Mouse (Mus musculus) liver, embryonic 12.5 days (tissue): ENCODE data around the gene 1700123O20Rik. TPM values are rescaled to one million over a fixed set of nuclear protein-coding genes. Genes with fewer than 3 reads are reported as not detected.

ENCODE experiments used
- ATAC-seq: fragments of 200-750 bp; cut with Nextera tagmentation; 2 replicates; pipeline ENCODE4 v1.8.0; 2017; ENCODE audit warnings: moderate number of reproducible peaks, mild to moderate bottlenecking, moderate library complexity
- H3K27ac ChIP-seq: fragments of 300-500 bp; sonication (generic); 2 replicates; pipeline ENCODE4 v1.5.1; 2016; ENCODE audit warnings: mild to moderate bottlenecking
- H3K27me3 ChIP-seq: fragments of 300-500 bp; sonication (generic); replicated peaks from 2 replicates; pipeline ENCODE4 v1.6.1; 2016; ENCODE audit warnings: mild to moderate bottlenecking, moderate library complexity
- H3K36me3 ChIP-seq: fragments of 300-500 bp; sonication (generic); 2 replicates; pipeline ENCODE4 v1.6.1; 2016; ENCODE audit warnings: mild to moderate bottlenecking, moderate library complexity
- H3K4me1 ChIP-seq: fragments of 300-500 bp; sonication (generic); 2 replicates; pipeline ENCODE4 v1.6.1; 2016
- H3K4me2 ChIP-seq: fragments of 300-500 bp; sonication (generic); 2 replicates; pipeline ENCODE4 v1.6.1; 2016; ENCODE audit warnings: mild to moderate bottlenecking, moderate library complexity
- H3K4me3 ChIP-seq: fragments of 300-500 bp; sonication (generic); 2 replicates; pipeline ENCODE4 v1.5.1; 2016; ENCODE audit warnings: mild to moderate bottlenecking, moderate library complexity
- H3K9ac ChIP-seq: fragments of 300-500 bp; sonication (generic); 2 replicates; pipeline ENCODE4 v1.6.1; 2016; ENCODE audit warnings: mild to moderate bottlenecking, moderate library complexity
- H3K9me3 ChIP-seq: fragments of 300-500 bp; sonication (generic); replicated peaks from 2 replicates; pipeline ENCODE4 v1.6.1; 2016; ENCODE audit warnings: mild to moderate bottlenecking, moderate library complexity
- WGBS: fragments of 180-500 bp; shearing (Covaris S2); methylation state at CpG from one replicate; pipeline ENCODE4 v1.1.7; 2016; ENCODE audit not compliant: insufficient replicate concordance; 5-methylcytosine and 5-hydroxymethylcytosine counted together
- polyA plus RNA-seq: library from polyadenylated mRNA; unstranded; fragments of >200 nt; fragmentation: Nextera tagmentation; extraction: Ambion mirVana; gene quantifications from 2 replicates; pipeline ENCODE4 v1.2.1, GENCODE M21; 2016

1700123O20Rik gene
- polyA plus RNA-seq, result 51.6 and 53.9 TPM in 2 replicates

DNA sequence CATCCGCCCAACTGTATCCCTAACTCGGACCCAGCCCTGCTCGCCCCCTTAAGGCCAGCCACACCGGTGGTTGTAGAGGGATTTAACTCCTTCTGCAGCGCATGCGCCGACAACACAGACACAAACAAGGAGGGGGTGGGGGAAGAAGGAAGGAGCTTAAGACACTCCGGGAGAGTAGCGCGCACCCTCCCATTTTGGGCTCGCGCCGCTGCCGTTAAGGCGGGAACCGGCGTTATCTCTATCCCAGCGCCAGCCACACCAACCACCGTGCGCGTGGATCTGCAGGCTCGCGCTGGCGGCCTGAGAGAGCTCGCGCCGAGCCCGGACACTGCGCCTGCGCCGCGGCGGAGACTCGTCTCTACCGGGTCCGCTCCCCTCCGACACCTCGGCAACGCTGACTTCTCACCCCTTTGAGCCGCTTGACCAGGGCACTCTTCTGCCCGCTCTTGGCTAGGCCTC, at the start of gene 1700123O20Rik:
Gene 1700123O20Rik (plus strand): TSS at position 154 of the 459 bp plus-strand sequence.
- peak within 1 kb of the TSS; percentile 99 for H3K27ac ChIP-seq
- peaks cover 49% of the 10 kb centered on the region for H3K4me1 ChIP-seq
- peak within 1 kb of the TSS; percentile 82 for H3K4me2 ChIP-seq

DNA sequence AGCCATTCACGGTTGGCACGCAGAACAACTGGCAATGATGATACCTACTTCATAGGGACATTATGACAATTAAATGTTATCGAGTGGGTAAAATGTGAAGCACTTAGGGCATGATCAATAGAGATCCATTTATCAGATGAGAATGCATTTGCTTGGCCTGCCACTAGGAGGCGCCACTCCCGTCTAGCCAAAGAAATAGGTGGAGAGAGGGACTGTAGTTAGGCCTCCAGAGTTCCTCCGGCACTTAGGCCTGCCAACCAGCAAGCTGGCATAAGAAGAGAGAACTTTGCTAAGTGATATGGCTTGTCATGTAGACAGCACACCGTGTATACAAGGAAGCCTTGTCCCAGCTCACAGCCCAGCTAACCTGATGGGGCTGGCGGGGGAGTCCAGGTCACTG, 49.1 kb upstream of the 1700123O20Rik start:
- no peak for ATAC-seq
- Histone ChIP-seq H3K27me3 (peaks cover 25% of the 10 kb centered on the region), H3K4me1 (peaks cover 20% of the 10 kb centered on the region), H3K9ac (no peak overlapping the region), H3K4me2 (no peak overlapping the region), H3K9me3 (no peaks in the 10 kb centered on the region), H3K36me3 (peaks cover 27% of the 10 kb centered on the region), H3K27ac (no peak overlapping the region), H3K4me3 (no peak overlapping the region)
- 46% methylated on average over 8 of the region's 8 CpGs for WGBS

More for the DNA sequence above, at the start of gene 1700123O20Rik:
- Histone ChIP-seq H3K36me3 (peaks cover 59% of the 10 kb centered on the region), H3K9me3 (no peaks in the 10 kb centered on the region), H3K4me3 (peak within 1 kb of the TSS; percentile 81), H3K27me3 (no peaks in the 10 kb centered on the region), H3K9ac (peak within 1 kb of the TSS; percentile 88)
- under 1% methylated on average over 41 of the region's 41 CpGs for WGBS
- peak; percentile 85 for ATAC-seq

DNA sequence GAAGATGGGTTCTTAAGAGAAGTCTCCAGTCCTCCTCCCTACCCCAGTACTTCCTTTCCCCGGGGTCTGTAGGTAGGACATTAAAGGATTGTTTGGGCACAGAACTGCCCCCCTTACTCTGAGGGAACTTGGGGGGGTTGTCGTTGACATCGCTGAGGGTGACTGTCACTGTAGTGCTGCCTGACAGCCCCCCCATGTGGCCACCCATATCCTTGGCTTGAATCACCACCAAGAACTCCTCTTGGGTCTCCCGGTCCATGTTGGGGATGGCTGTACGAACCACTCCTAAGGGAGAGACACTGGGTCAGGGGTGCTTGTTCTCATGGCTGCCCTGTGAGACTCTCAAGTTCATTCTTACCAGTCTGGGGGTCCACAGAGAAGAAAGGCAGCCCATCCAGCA, 47.8 kb upstream of the 1700123O20Rik start:
- no peak overlapping the region for H3K4me3 ChIP-seq
- H3K4me1 ChIP-seq, result peaks cover 20% of the 10 kb centered on the region
- H3K36me3 ChIP-seq, result peaks cover 27% of the 10 kb centered on the region
- no peak for ATAC-seq
- H3K9me3 ChIP-seq, result no peaks in the 10 kb centered on the region
- peaks cover 25% of the 10 kb centered on the region for H3K27me3 ChIP-seq
- no peak overlapping the region for H3K4me2 ChIP-seq
- no peak overlapping the region for H3K9ac ChIP-seq
- WGBS, result 75% methylated on average over 5 of the region's 5 CpGs
- no peak overlapping the region for H3K27ac ChIP-seq

DNA sequence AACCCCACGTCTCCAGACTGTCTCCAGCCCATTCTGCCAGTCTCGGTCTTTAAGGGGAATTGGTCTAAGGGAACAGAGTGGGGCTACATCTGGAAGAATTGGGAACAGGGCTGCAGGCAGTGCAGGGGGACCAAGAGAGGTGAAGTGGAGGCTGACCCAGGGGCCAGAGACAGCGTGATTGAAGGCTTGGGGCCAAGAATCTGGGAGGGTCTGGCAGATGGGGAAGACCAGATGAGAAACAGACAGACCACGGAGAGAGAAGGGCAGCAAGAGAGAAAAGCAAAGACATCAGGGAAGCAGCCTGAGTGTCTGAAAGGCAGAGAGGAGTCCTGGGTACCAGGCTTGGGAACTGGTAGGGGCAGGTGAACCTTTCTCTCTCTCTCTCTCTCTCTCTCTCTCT, 45.9 kb upstream of the 1700123O20Rik start:
- no peak for ATAC-seq
- H3K4me2 ChIP-seq, result peak overlapping the region; percentile 100
- no peaks in the 10 kb centered on the region for H3K9me3 ChIP-seq
- no peak overlapping the region for H3K4me3 ChIP-seq
- H3K36me3 ChIP-seq, result peaks cover 43% of the 10 kb centered on the region
- peaks cover 25% of the 10 kb centered on the region for H3K27me3 ChIP-seq
- peaks cover 20% of the 10 kb centered on the region for H3K4me1 ChIP-seq
- WGBS, result 43% methylated on average over 4 of the region's 4 CpGs
- H3K9ac ChIP-seq, result peak overlapping the region; percentile 80; the same call in 1 of the 2 replicates
- no peak overlapping the region for H3K27ac ChIP-seq

DNA sequence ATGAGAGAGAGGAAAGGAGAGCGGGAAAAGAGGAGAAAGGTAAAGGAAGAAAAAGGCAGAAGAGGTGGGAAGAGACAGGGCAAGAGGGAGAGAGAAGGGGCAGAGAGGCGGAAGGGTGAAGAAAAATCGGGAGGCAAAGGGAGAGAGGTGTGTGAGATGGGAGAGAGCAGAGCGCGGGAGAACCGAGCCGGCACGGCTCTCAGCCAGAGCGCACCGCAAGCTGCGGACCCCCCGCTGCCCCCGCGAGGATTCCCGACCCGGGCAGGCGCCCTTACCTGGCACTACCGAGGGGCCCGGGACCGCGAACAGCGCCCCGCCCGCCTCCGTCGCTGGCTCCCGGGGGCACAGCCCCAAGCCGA, 45.1 kb upstream of the 1700123O20Rik start, which contains the start of gene Gm17606:
Gene Gm17606 (plus strand): TSS at position 7 of the 359 bp plus-strand sequence.
- peak within 1 kb of the TSS; percentile 75 for H3K27ac ChIP-seq
- peak within 1 kb of the TSS; percentile 100 for H3K4me2 ChIP-seq
- peaks cover 20% of the 10 kb centered on the region for H3K4me1 ChIP-seq
- peak within 1 kb of the TSS; percentile 71 for H3K4me3 ChIP-seq
- H3K27me3 ChIP-seq, result peaks cover 25% of the 10 kb centered on the region
- peaks cover 47% of the 10 kb centered on the region for H3K36me3 ChIP-seq
- no peak for ATAC-seq
- peak within 1 kb of the TSS; percentile 80 for H3K9ac ChIP-seq
- no peaks in the 10 kb centered on the region for H3K9me3 ChIP-seq
- 1% methylated on average over 19 of the region's 28 CpGs for whole genome bisulfite sequencing

DNA sequence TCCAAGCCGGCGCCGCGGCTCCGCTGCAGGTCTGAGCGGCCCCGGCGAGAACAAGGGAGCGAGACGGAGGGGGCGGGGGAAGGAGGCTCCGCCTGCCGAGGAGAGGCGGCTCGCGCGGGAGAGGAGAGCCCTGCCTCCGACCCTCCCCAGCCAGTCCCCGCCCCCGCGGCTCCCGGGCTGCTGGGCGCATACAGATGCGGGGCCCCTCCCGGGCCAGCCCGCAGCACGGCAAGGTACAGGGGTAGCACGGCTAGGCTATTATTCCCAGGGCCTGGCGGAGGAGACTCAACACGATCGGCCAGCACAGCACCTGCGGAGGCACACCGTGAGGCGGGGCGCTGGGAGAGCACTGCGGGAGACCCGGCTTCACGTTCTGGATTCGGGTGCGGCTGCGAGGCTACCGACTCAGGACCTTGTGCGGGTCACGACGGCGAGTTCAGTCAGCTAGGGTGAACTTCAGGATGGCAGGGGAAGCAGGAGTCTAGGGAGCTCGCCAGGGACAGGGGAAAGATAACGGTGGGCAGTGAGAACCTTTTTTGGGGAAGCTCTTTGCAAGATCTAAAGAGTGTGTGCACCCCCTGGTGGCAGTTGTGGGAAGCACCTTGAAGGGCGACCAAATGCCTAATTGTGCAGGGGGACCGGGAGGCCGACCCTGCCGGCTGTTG, 44.6 kb upstream of the 1700123O20Rik start, which contains the start of gene Cdh24:
Gene Cdh24 (minus strand): TSS at position 60 of the 665 bp plus-strand sequence.
- Histone ChIP-seq H3K9me3 (no peaks in the 10 kb centered on the region), H3K9ac (peak within 1 kb of the TSS; percentile 80)
- WGBS, result under 1% methylated on average over 51 of the region's 52 CpGs

DNA sequence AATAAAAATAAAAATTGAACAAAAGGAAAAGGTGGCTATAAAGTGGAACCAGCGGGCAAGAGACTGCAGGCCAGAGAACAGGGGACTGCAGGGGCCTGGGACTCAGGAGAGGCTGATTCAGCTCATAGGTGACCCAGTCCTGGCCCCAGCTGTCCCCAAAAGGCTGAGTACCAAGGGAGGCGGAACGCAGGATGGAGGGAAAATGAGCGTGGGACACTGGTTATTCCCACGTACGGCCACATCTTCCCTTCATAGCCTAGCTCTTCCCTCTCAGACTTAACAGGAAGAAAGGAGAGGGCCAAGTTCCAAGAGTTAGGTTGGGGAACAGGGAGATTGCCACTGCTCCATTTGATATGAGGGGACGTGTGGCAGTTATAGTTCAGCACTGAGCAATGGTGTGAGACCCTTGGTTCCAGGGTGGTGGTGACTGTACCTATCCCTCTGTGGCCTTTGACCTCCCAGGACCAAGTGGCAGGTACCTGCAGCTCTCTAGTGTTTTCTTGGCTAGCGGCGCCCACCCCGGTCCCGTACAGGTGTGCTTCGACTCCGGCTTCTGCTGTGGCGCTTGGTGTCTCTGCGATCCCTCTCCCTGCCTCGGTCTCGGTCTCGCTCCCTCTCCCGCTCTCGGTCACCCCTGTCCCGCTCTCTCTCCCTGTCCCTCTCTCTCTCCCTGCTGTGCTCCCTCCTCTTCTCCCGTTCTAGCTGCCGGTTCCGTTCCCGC, 43.6 kb upstream of the 1700123O20Rik start:
- Histone ChIP-seq H3K4me1 (peaks cover 20% of the 10 kb centered on the region), H3K36me3 (peaks cover 56% of the 10 kb centered on the region)
- 87% methylated on average over 25 of the region's 25 CpGs for WGBS

More for the DNA sequence above, 44.6 kb upstream of the 1700123O20Rik start, which contains the start of gene Cdh24:
- peak; percentile 93 for ATAC-seq
- H3K27ac ChIP-seq, result peak within 1 kb of the TSS; percentile 75
- H3K36me3 ChIP-seq, result peaks cover 49% of the 10 kb centered on the region
- peaks cover 20% of the 10 kb centered on the region for H3K4me1 ChIP-seq
- peak within 1 kb of the TSS; percentile 71 for H3K4me3 ChIP-seq
- peak within 1 kb of the TSS; percentile 100 for H3K4me2 ChIP-seq
- H3K27me3 ChIP-seq, result peaks cover 25% of the 10 kb centered on the region

DNA sequence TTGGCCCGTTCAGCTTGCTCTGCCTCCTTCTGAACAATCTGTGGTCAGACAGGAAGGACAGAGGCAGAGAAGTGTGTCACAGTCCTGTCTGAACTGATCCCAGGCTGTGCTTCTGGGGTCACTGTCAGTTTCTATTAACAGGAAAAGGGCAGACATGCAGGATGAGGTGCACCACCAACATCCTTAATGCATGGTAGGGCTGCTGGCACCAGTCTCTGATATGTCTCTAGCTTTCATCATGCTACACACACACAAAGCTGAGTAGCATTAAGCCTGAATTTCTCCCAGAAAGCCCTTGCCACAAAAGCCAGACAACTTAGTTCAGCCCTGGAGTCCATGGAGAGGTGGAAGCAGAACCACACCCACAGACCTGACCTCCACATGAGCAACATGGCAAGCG, 43.0 kb upstream of the 1700123O20Rik start:
- H3K27me3 ChIP-seq, result peaks cover 25% of the 10 kb centered on the region
- peaks cover 61% of the 10 kb centered on the region for H3K36me3 ChIP-seq
- no peak overlapping the region for H3K4me2 ChIP-seq
- H3K27ac ChIP-seq, result no peak overlapping the region
- H3K9me3 ChIP-seq, result no peaks in the 10 kb centered on the region
- H3K4me1 ChIP-seq, result peaks cover 23% of the 10 kb centered on the region
- 89% methylated on average over 2 of the region's 2 CpGs for WGBS
- ATAC-seq, result no peak
- H3K4me3 ChIP-seq, result no peak overlapping the region
- no peak overlapping the region for H3K9ac ChIP-seq

More for the DNA sequence above, 43.6 kb upstream of the 1700123O20Rik start:
- no peak for ATAC-seq
- Histone ChIP-seq H3K9me3 (no peaks in the 10 kb centered on the region), H3K27me3 (peaks cover 25% of the 10 kb centered on the region), H3K27ac (no peak overlapping the region), H3K4me3 (no peak overlapping the region), H3K4me2 (peak overlapping the region; percentile 100; the same call in 1 of the 2 replicates), H3K9ac (no peak overlapping the region)

DNA sequence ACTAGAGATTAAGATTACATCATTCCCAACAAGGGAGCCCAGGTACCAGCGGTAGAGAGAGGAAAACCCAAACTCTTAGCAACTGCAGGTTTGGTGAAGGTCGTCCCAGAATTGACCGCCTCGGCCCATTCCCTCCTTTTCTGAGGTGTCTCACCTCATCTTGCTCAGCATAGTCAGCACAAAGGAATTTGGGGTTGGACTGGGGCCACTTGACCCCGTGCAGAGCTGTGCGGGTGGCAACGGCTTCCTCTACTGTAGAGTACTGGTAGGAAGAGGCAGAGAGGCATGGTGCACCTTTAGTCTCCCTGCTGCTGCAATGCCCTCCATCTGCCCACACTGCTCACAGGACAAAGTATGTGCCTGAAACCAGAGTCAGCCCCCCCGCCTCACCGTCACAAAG, 41.7 kb upstream of the 1700123O20Rik start:
- Histone ChIP-seq H3K4me3 (no peak overlapping the region), H3K36me3 (peaks cover 73% of the 10 kb centered on the region), H3K9ac (no peak overlapping the region), H3K4me1 (peaks cover 34% of the 10 kb centered on the region), H3K27ac (no peak overlapping the region), H3K4me2 (no peak overlapping the region), H3K27me3 (peaks cover 18% of the 10 kb centered on the region), H3K9me3 (no peaks in the 10 kb centered on the region)
- 94% methylated on average over 9 of the region's 9 CpGs for WGBS
- no peak for ATAC-seq

DNA sequence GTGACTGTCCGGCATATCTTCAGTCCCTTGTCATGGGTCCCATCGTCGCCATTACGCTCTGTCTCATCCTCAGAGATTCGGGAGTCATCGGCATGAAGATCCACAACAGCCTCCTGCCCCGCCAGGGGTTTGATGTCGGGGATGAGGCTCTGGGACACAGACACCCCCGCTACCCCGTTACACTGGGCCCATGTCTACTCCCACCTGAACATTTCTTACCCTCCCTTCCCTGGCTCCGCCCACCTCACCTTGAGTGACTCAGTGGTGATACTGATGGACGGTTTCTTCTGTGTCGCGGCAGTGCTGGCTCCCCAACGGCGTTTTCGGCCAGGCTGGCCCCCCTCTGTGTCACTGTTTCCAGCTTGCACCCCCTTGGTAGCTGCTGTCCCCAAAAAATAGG, 39.6 kb upstream of the 1700123O20Rik start:
- WGBS, result 93% methylated on average over 17 of the region's 17 CpGs
- H3K27ac ChIP-seq, result no peak overlapping the region
- H3K36me3 ChIP-seq, result peaks cover 94% of the 10 kb centered on the region
- no peak overlapping the region for H3K9ac ChIP-seq
- no peaks in the 10 kb centered on the region for H3K27me3 ChIP-seq
- no peak overlapping the region for H3K4me3 ChIP-seq
- no peak for ATAC-seq
- H3K4me2 ChIP-seq, result no peak overlapping the region
- no peaks in the 10 kb centered on the region for H3K9me3 ChIP-seq
- peaks cover 34% of the 10 kb centered on the region for H3K4me1 ChIP-seq

DNA sequence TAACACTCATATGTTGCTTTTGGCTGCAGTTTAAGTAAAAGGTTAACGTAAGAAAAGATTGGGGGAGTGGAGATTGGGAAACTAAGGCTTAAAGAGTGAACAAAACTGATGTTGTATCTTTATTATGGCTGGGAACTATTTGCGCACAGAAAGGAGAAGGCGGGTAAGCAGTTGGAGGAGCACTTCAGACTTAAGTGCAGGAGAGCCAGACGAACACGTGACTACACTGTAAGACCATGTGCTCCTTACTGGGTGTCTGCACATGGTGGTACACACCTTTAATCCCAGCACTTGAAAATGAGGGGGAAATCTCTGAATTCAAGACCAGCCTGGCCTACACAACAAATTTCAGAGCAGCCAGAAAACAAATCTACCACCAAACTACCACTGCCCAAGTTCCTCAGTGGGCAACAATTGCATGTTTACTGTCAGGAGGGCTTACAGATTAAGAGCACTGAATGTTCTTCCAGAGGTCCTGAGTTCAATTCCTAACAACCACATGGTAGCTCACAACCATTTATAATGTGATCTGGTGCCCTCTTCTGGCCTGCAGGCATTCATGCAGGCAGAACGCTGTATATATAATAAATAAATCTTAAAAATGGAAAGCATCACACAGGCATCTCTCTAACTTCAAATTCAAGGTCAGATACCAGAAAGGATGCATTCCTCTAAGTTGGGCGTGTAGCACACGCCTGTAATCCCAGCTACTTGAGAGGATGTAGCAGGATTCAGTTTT, 38.9 kb upstream of the 1700123O20Rik start:
- Histone ChIP-seq H3K27ac (no peak overlapping the region), H3K9ac (no peak overlapping the region), H3K36me3 (peaks cover 99% of the 10 kb centered on the region), H3K4me2 (no peak overlapping the region), H3K27me3 (no peaks in the 10 kb centered on the region), H3K4me3 (no peak overlapping the region), H3K4me1 (peaks cover 39% of the 10 kb centered on the region), H3K9me3 (no peaks in the 10 kb centered on the region)
- ATAC-seq, result no peak
- 91% methylated on average over 8 of the region's 8 CpGs for WGBS
